Mouse (Mus musculus) testis, adult 2 months (tissue): ENCODE data around the gene Adgrf5.

Source experiments
- CTCF ChIP-seq: fragments of 200-500 bp; IDR thresholded peaks from 2 replicates; pipeline ENCODE4 v1.5.1; 2012; ENCODE audit warnings: low read depth, mild to moderate bottlenecking, inconsistent platforms, low read length, moderate library complexity; ENCODE audit not compliant: control insufficient read depth, insufficient read depth, insufficient replicate concordance
- POLR2A ChIP-seq: fragments of 200-500 bp; IDR thresholded peaks from 2 replicates; pipeline ENCODE4 v1.6.1; 2012; ENCODE audit warnings: low read depth, mild to moderate bottlenecking, inconsistent platforms, low read length, moderate library complexity; ENCODE audit not compliant: control insufficient read depth

- TF ChIP-seq POLR2A (no peak), CTCF (no peak)
These were observed at the start of gene Adgrf5 for GRCm38 (mm10) chr17:43359826-43360619.
